Mouse (Mus musculus) myocyte (in vitro differentiated cells): ENCODE data around the gene Rad54l. TPM values are rescaled to one million over a fixed set of nuclear protein-coding genes. Genes with fewer than 3 reads are reported as not detected.
A peak's percentile ranks its signal among the peaks of the same experiment; 100 is the strongest.

Source experiments
- H3K27me3 ChIP-seq: one replicate; pipeline ENCODE4 v1.6.1; 2011; ENCODE audit not compliant: control insufficient read depth, insufficient read depth, insufficient read length
- H3K36me3 ChIP-seq: one replicate; pipeline ENCODE4 v1.6.1; 2011; ENCODE audit not compliant: control insufficient read depth, insufficient read depth
- H3K4me2 ChIP-seq: one replicate; pipeline ENCODE4 v1.6.1; 2011; ENCODE audit warnings: low read depth, control low read depth
- H3K4me3 ChIP-seq: one replicate; pipeline ENCODE4 v1.5.1; 2011; ENCODE audit warnings: mild to moderate bottlenecking, control low read depth, moderate library complexity
- H3K79me2 ChIP-seq: one replicate; pipeline ENCODE4 v1.6.1; 2011; ENCODE audit not compliant: control insufficient read depth, insufficient read depth
- H3ac ChIP-seq: one replicate; pipeline ENCODE4 v1.6.1; 2011; ENCODE audit not compliant: control insufficient read depth, insufficient read length
- CEBPB ChIP-seq: IDR thresholded peaks from 2 replicates; pipeline ENCODE4 v1.6.1; 2011; ENCODE audit warnings: mild to moderate bottlenecking, moderate library complexity; ENCODE audit not compliant: poor library complexity, insufficient read depth, severe bottlenecking
- E2F4 ChIP-seq: IDR thresholded peaks from one replicate; pipeline ENCODE4 v1.6.1; 2011; ENCODE audit warnings: mild to moderate bottlenecking, control low read depth, moderate library complexity; ENCODE audit not compliant: insufficient read depth
- MAX ChIP-seq: IDR thresholded peaks from one replicate; pipeline ENCODE4 v1.6.1; 2011; ENCODE audit warnings: low read depth, mild to moderate bottlenecking, control low read depth
- MYOD1 ChIP-seq, 3 experiments: IDR thresholded peaks; one replicate each; pipeline ENCODE4 v1.6.1; 2011; ENCODE audit warnings: control low read depth in 2 of 3, low read depth in 2 of 3, mild to moderate bottlenecking in 2 of 3, moderate library complexity in 1 of 3; ENCODE audit not compliant: insufficient read length in 2 of 3, control insufficient read depth in 1 of 3
- MYOG ChIP-seq, 3 experiments: IDR thresholded peaks; one replicate each; pipeline ENCODE4 v1.6.1; 2011; ENCODE audit warnings: control low read depth in 2 of 3, low read depth in 2 of 3, mild to moderate bottlenecking in 2 of 3; ENCODE audit not compliant: insufficient read length in 2 of 3, control insufficient read depth in 1 of 3, insufficient read depth in 1 of 3
- POLR2A ChIP-seq: IDR thresholded peaks from one replicate; pipeline ENCODE4 v1.6.1; 2011; ENCODE audit warnings: low read depth, mild to moderate bottlenecking, control low read depth, moderate library complexity; ENCODE audit not compliant: insufficient read length
- POLR2AphosphoS2 ChIP-seq: IDR thresholded peaks from one replicate; pipeline ENCODE4 v1.6.1; 2011; ENCODE audit warnings: low read depth, control low read depth; ENCODE audit not compliant: insufficient read length
- REST ChIP-seq: IDR thresholded peaks from one replicate; pipeline ENCODE4 v1.6.1; 2011; ENCODE audit warnings: mild to moderate bottlenecking, control low read depth, moderate library complexity; ENCODE audit not compliant: insufficient read depth, insufficient read length
- SRF ChIP-seq: IDR thresholded peaks from one replicate; pipeline ENCODE4 v1.6.1; 2011; ENCODE audit warnings: low read depth; ENCODE audit not compliant: control insufficient read depth, insufficient read length
- TCF12 ChIP-seq: IDR thresholded peaks from one replicate; pipeline ENCODE4 v1.6.1; 2011; ENCODE audit warnings: mild to moderate bottlenecking, control low read depth; ENCODE audit not compliant: poor library complexity, insufficient read depth, severe bottlenecking
- TCF3 ChIP-seq: IDR thresholded peaks from one replicate; pipeline ENCODE4 v1.6.1; 2011; ENCODE audit warnings: low read depth, control low read depth; ENCODE audit not compliant: insufficient read length
- USF1 ChIP-seq: IDR thresholded peaks from one replicate; pipeline ENCODE4 v1.6.1; 2011; ENCODE audit warnings: low read depth, mild to moderate bottlenecking, control low read depth, moderate library complexity
- polyA plus RNA-seq: library from polyadenylated mRNA; unstranded; fragments of >200 nt; fragmentation: generic; extraction: Trizol; gene quantifications from one replicate; pipeline ENCODE4 v1.2.1, GENCODE M21; 2012; ENCODE audit warnings: missing spikeins

Gene Rad54l
- polyA plus RNA-seq, 1 experiment: 2.2 TPM

- Histone ChIP-seq H3K27me3 (no peaks in the 10 kb centered on the region), H3K79me2 (no peaks in the 10 kb centered on the region), H3K4me2 (no peak overlapping the region), H3K4me3 (no peak overlapping the region), H3ac (no peak overlapping the region), H3K36me3 (no peaks in the 10 kb centered on the region)
- no peak for TF ChIP-seq REST
- TF ChIP-seq USF1: no peak
- no peak for TF ChIP-seq TCF12
- TF ChIP-seq POLR2A: no peak
- TF ChIP-seq TCF3: no peak
- TF ChIP-seq SRF: no peak
- no peak for TF ChIP-seq POLR2AphosphoS2
- no peak for TF ChIP-seq CEBPB
- TF ChIP-seq MAX: no peak
- TF ChIP-seq E2F4: no peak
- TF ChIP-seq MYOG (IDR thresholded peaks at IDR 0.05; ENCODE audit: control insufficient read depth in 1 of 3, insufficient read depth in 1 of 3, insufficient read length in 2 of 3, low read depth in 2 of 3): no peak
- TF ChIP-seq MYOD1 (IDR thresholded peaks at IDR 0.05; ENCODE audit: control insufficient read depth in 1 of 3, insufficient read length in 2 of 3, low read depth in 2 of 3): no peak
Observed at GRCm38 (mm10) chr4:116165708-116166407, 42.4 kb upstream of the Rad54l start.

GRCm38 (mm10) chr4:116164759-116165554, 41.5 kb upstream of the Rad54l start:
- peak overlapping the region; percentile 10 for H3K4me2 ChIP-seq
- H3K27me3 ChIP-seq: no peaks in the 10 kb centered on the region
- TF ChIP-seq MAX (no peak), POLR2A (no peak), MYOD1 (IDR thresholded peaks at IDR 0.05; ENCODE audit: control insufficient read depth in 1 of 3, insufficient read length in 2 of 3, low read depth in 2 of 3) (no peak), USF1 (no peak), E2F4 (no peak), MYOG (IDR thresholded peaks at IDR 0.05; ENCODE audit: control insufficient read depth in 1 of 3, insufficient read depth in 1 of 3, insufficient read length in 2 of 3, low read depth in 2 of 3) (no peak), SRF (no peak), TCF3 (no peak), POLR2AphosphoS2 (no peak), CEBPB (no peak), TCF12 (no peak), REST (no peak)
- H3K79me2 ChIP-seq: no peaks in the 10 kb centered on the region
- no peak overlapping the region for H3K4me3 ChIP-seq
- no peak overlapping the region for H3ac ChIP-seq
- H3K36me3 ChIP-seq: no peaks in the 10 kb centered on the region

- no peak overlapping the region for H3K4me3 ChIP-seq
- H3ac ChIP-seq: no peak overlapping the region
- H3K79me2 ChIP-seq: no peaks in the 10 kb centered on the region
- TF ChIP-seq MYOG (IDR thresholded peaks at IDR 0.05; ENCODE audit: control insufficient read depth in 1 of 3, insufficient read depth in 1 of 3, insufficient read length in 2 of 3, low read depth in 2 of 3) (no peak), E2F4 (no peak), USF1 (no peak), POLR2AphosphoS2 (no peak), MYOD1 (IDR thresholded peaks at IDR 0.05; ENCODE audit: control insufficient read depth in 1 of 3, insufficient read length in 2 of 3, low read depth in 2 of 3) (no peak), POLR2A (no peak), CEBPB (no peak), TCF12 (no peak), REST (no peak), TCF3 (no peak), SRF (no peak), MAX (no peak)
- H3K36me3 ChIP-seq: peaks cover 12% of the 10 kb centered on the region
- H3K4me2 ChIP-seq: no peak overlapping the region
- no peaks in the 10 kb centered on the region for H3K27me3 ChIP-seq
Observed at GRCm38 (mm10) chr4:116162142-116162541, 38.7 kb upstream of the Rad54l start.

- Histone ChIP-seq H3K4me3 (no peak overlapping the region), H3K36me3 (peaks cover 12% of the 10 kb centered on the region), H3ac (no peak overlapping the region), H3K4me2 (no peak overlapping the region), H3K27me3 (no peaks in the 10 kb centered on the region), H3K79me2 (no peaks in the 10 kb centered on the region)
- TF ChIP-seq SRF (no peak), MYOG (IDR thresholded peaks at IDR 0.05; ENCODE audit: control insufficient read depth in 1 of 3, insufficient read depth in 1 of 3, insufficient read length in 2 of 3, low read depth in 2 of 3) (no peak), TCF3 (no peak), POLR2A (no peak), MAX (no peak), TCF12 (no peak), MYOD1 (IDR thresholded peaks at IDR 0.05; ENCODE audit: control insufficient read depth in 1 of 3, insufficient read length in 2 of 3, low read depth in 2 of 3) (no peak), E2F4 (no peak), REST (no peak), USF1 (no peak), POLR2AphosphoS2 (no peak), CEBPB (no peak)
Observed at GRCm38 (mm10) chr4:116160769-116161168, 37.3 kb upstream of the Rad54l start.
